Mouse (Mus musculus): ENCODE data around the gene Atxn2.
A peak's percentile ranks its signal among the peaks of the same experiment; 100 is the strongest.
"Not testable (repeated sequence)": the region's sequence is repeated elsewhere in the genome, so short reads cannot be mapped to it uniquely, and the experiment has no call there.

Atxn2 gene

DNA sequence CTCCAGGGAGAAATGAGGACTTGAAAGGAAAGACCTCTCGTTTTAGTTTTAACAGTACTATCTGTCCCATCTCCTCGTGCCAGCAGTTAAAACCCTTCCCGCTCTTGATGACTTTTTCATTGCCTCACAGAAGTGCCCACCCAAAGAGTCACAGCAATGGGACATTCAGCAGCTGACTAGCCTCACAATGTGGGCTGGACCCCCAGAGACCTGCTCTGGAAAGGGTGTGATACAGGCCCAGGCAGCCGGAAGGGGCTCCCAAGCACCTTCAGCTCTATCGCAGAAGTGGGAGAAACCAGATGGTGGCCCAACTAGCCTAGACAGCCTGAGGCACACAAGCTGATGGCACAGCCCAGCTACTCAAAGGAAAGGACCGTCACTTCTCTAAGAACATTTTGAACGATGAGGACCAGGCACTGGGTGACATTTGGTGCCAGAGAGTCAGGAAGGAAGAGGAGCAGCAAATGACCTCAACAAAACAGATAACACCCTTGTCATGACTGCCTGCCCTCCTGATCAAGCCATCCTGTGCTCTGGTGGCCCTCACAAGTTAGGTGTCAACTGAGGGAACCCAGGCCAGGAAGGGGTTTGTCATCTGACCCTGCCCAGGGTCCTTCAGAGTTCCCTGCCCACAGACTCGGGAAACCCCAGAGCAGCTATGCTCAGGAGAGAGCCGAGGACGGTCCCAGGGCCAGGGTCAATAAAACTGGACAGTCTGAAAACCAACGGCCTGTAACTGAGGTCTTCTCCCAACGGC lies 124.0 kb downstream of the Atxn2 start:
- DNase-seq (ENCODE audit: low read depth, low spot score): no peak

- DNase-seq (ENCODE audit: low read depth, low spot score): no peak
Observed at GRCm38 (mm10) chr5:121835949-121836691, 125.0 kb downstream of the Atxn2 start.

GRCm38 (mm10) chr5:121836692-121837415 lies 125.7 kb downstream of the Atxn2 start:
- DNase-seq (ENCODE audit: low read depth, low spot score): peak; percentile 97

DNA sequence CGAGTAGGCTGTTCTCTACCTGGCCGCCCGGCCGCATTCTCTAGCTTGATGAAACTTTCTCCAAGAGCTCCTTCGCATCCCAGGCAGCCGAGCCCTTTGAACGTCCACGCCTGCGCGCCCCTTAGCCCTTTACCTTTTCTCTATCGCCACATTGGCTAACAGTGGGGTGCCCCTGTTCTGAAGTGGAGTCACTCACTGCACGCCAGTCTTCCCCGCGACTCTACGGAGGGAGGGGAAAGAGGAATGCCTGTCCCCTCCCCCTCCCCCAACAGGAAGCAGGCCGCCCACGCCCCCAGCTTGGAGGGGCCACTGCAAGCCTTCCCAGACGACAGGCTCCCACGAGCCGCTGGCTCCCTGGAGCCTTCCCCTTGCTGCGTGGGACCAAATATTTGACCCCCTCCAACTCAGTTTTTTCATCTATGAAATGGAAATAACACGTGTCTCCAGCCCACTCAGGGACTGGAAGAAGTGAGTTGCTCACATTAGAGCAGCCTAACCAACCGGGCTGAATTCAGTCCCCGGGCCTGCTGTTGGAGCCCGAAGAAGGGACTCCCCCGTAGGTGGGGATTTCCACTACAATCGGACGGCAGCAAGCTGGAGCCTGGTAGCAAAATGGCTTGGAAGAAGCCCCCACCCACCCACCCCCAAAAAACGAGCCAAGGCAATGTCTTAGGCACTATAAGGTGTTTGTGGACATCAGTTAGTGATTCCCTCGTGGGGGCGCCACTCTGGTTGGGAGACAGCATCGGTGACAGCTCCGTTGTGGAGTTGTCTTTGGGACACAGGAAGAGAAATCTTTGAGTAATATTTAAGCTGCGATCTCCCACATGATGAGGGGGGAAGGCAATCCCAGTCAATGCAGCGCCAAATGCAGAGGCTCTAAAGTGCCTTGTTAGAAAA lies 126.6 kb downstream of the Atxn2 start, which contains the start of gene Sh2b3:
Sh2b3 (minus strand) TSS at position 206 of the 900 bp plus-strand sequence.
- peak; percentile 84 for DNase-seq (ENCODE audit: low read depth, low spot score)

- peak; percentile 79 for DNase-seq (ENCODE audit: low read depth, low spot score)
Observed at GRCm38 (mm10) chr5:121838341-121839127, 127.4 kb downstream of the Atxn2 start.

DNA sequence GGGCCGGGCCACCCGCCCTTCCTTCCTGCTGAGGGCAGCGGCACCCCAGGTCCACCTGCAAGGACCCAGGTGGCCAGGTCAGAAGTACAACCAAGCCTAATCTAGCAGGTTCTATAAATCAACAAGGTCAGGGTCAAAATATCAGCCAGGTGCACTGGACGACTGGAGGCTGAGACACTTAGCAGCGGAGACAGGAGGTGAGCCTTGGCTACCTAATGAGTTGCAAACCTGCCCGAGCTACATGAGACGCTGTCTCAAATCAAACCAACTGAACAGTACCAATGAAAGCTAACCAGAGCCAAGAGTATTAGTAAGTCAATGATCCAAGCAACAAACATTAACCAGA lies 128.0 kb downstream of the Atxn2 start:
- no peak for DNase-seq (ENCODE audit: low read depth, low spot score)

DNA sequence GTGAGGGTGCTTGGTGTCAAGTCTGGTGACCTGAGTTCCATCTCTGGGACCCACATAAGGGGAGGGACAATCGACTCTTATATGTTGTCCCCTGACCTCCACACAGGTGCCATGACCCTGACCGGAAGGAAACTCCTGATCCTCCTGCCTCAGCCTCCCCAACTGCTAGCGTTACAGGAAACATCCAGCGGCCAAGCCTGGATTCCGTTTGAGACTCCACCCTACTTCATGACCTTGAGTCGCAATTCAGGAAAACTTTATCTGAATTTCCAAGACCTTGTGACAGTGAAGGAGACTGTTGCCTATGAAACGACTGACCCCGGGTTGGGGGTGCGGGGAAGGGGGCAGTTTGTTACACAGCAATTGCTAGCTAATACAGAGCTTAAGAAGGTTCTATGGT lies 130.4 kb downstream of the Atxn2 start:
- DNase-seq (ENCODE audit: low read depth, low spot score): no peak

DNA sequence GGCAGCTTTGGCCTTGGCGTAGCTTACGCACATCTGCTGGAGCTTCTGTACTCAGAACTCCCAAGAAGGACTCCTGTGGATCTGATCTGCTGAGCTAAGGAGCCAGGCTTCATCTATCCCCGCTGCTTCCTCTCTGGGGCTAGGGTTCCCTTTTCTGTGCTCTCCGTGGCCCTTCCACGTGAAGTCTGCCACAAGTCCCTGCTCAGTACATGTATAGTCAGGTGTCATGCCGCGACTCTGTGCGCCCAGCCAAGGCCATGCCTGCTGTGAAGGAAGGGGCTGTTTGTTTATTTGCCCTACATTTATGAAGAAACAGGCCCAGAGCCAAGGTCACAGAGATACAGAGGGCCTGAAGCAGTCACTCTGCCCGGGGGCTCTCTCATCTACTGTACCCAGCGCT lies 130.8 kb downstream of the Atxn2 start:
- no peak for DNase-seq (ENCODE audit: low read depth, low spot score)

DNA sequence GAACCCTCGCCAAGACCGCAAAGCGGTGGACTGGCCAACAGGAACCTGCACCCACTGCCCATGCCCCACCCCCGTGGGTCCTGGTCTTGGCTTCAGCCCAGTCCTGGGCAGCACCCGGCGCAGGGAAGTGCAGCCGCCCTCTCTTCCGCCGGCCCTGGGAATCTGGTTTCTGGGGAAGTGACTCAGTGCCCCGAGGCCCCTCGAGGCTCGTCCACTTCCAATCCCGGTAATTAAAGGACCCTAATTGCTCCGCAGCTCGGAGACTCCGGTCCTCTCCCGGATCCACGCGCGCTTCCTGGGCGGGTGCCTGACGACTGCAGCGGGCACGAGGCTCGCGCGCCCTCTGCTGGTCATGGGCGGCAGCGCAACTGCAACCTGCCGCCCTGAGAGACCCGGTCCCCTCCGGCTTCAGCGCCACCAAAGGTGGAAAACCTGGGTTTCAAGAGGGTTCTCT lies 131.6 kb downstream of the Atxn2 start:
- peak; percentile 87 for DNase-seq (ENCODE audit: low read depth, low spot score)

DNA sequence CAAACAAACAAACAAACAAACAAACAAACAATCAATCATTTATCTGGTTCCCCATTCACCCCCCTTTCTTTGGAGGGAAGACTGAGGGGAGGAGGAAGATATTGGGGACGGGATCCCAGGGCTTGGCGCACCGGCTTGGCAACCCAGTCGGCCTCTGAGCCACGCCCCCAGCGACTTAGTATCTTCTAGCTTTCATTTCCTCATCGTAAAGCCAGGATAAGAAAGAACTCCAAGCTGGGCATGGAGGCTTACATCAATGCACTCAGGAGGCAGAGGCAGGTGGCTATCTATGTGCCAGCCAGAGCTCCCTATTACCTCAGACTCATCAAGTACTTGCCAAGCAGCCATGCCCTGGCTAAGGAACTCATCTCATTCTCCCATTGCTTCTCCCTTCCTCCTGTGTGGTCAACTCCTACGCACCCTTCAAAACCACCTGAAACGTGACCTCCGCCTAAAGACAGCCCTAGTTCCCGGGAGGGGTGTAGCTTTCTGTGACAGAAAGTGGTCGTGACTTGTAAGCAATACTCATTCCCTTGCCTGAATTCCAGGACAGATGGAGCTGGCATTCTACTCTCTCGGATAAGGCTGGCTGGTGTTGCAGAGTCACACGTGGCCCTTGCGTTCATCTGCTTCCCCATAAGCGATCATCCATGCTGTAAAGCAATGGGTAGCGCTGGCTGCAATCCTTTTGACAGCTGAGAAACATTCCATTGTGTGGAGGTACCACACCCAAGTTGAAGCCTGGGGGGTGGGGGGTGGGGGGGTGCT lies 132.2 kb downstream of the Atxn2 start:
- no peak for DNase-seq (ENCODE audit: low read depth, low spot score)

DNA sequence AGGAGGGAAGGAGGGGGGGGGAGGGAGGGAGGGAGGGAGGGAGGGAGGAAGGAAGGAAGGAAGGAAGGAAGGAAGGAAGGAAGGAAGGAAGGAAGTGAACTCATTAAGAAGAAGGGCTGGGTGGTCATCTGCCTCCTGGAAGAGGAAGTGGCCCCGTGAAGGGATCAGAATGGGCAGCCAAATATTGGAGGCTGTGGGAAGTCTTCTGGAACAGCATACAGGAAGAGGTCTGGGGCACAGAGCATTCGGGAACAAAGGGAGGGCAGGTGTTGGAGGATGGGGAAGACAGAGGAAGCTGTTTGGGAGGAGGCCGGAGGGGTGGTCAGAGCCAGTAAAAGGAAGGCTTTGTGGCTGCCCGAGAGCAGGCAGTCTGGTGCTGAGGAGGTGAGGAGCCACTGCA lies 134.2 kb downstream of the Atxn2 start:
- DNase-seq (ENCODE audit: low read depth, low spot score): no peak

GRCm38 (mm10) chr5:121846322-121846721 lies 135.2 kb downstream of the Atxn2 start:
- no peak for DNase-seq (ENCODE audit: low read depth, low spot score)

DNA sequence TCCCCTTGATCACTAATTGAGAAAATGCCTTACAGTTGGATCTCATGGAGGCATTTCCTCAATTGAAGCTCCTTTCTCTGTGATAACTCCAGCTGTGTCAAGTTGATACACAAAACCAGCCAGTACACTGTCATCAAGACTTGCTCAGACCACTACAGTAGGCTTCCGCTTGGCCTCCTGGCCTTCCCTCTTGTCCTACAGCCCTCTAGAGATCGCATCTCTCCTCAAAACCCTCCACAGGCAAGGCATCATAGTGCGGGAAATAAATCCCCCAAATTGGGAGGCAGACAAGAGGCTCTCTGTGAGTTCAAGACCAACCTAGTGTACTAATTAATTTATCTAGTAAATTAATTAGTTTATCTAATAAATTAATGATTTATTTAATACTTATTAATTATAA lies 136.1 kb downstream of the Atxn2 start:
- DNase-seq (ENCODE audit: low read depth, low spot score): not testable (repeated sequence)

GRCm38 (mm10) chr5:121848035-121848519 lies 136.9 kb downstream of the Atxn2 start:
- peak; percentile 61 for DNase-seq (ENCODE audit: low read depth, low spot score)

DNA sequence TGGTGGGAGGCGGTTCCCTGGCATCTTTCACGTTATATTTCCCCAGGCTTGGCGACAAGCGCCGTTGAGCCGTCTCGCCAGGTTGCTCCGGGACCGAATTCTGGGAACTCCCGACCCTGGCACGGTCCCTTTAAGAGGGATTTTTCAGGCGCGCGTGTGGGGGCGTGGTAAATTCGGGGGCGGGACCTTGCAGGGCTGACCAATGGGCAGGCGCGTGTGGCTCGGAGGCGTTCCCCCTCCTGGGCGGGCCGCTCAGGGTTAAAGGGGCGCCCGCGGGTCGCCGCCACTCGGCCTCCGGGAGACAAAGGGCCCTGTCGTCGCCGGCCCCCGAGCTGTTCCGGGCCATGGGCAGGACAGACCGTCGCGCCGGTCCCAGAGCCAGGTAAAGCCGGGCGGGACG lies 137.6 kb downstream of the Atxn2 start, which contains the start of gene Pheta1:
Pheta1 (plus strand) TSS at position 242 of the 400 bp plus-strand sequence.
- peak; percentile 88 for DNase-seq (ENCODE audit: low read depth, low spot score)

GRCm38 (mm10) chr5:121849478-121850349 lies 138.6 kb downstream of the Atxn2 start:
- no peak for DNase-seq (ENCODE audit: low read depth, low spot score)

DNA sequence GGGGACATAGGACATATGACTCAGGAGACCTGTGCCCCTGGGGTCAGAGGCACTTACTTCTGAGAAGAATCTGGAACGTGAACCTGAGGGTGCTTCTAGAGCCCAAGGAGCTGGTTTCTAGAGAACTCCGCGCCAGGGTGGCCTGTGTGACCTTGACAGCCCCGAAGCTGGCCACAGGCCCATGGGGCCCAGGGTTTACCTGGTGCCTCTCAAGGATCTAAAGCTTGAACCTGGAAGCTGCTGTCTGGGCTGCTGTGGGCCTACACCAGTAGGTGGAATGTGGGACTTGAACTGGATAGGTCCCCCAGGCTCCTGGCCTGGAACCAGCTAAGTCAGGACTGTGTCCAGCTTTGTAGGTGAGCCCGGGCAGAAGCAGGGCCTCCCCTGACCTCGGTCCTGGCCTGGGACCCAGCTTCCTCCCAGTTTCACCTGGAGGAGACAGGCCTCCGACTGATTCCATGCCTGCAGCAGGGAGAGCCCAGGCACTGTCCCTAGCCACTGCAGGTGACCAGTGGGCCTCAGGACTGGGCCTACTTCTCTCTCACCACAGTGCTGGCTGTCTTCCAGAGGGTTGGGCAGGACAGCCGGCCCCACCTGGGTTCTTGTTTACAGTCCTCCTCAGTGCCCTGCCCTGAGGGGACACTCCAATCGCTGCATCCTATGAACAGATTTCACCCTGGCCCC lies 142.4 kb downstream of the Atxn2 start:
- DNase-seq (ENCODE audit: low read depth, low spot score): no peak

DNA sequence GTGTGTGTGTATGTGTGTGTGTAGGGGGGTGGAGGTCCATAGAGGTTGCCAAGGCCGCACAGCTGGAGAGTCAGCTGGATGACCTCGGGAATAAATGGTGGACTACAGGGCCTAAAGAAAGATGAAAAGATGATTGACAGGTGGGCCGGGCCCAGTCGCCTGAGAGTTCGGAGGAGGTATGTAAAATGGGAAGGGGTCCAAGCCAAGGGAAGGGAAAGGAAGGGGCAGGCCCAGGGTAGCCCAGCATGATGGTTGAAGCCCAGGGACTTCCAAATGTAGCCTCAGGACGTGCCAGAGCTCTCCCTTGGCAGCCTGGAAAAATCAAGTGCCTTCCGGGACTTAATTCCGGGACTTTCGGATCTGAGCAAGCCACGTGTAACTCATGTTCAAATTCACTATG lies 143.6 kb downstream of the Atxn2 start:
- no peak for DNase-seq (ENCODE audit: low read depth, low spot score)
